Mouse (Mus musculus) liver, embryonic 14.5 days (tissue): ENCODE measurements around the gene Mtg2. TPM values are rescaled to one million over a fixed set of nuclear protein-coding genes. Genes with fewer than 3 reads are reported as not detected.

ENCODE experiments used
- ATAC-seq: fragments of 200-750 bp; cut with Nextera tagmentation; 2 replicates; pipeline ENCODE4 v1.8.0; 2017; ENCODE audit warnings: moderate number of reproducible peaks, mild to moderate bottlenecking, moderate library complexity; ENCODE audit not compliant: insufficient read depth
- DNase-seq, 3 experiments: peaks; one replicate each; pipeline ENCODE4 v3.0.0-alpha.2; 2012 to 2013; ENCODE audit warnings: low read depth in 3 of 3, low spot score in 3 of 3
- H3K27ac ChIP-seq: fragments of 300-500 bp; sonication (generic); 2 replicates; pipeline ENCODE4 v1.5.1; 2014; ENCODE audit warnings: moderate library complexity, mild to moderate bottlenecking, control low read depth, inconsistent platforms
- H3K27me3 ChIP-seq: fragments of 300-500 bp; sonication (generic); 2 replicates; pipeline ENCODE4 v1.6.1; 2014; ENCODE audit warnings: mild to moderate bottlenecking, low read length, moderate library complexity; ENCODE audit not compliant: control insufficient read depth, insufficient read depth
- H3K36me3 ChIP-seq: fragments of 300-500 bp; sonication (generic); replicated peaks from 2 replicates; pipeline ENCODE4 v1.6.1; 2014; ENCODE audit warnings: low read depth; ENCODE audit not compliant: control insufficient read depth, insufficient read depth
- H3K4me1 ChIP-seq, 2 experiments: fragments of 200-500 bp in 1 of 2; fragments of 300-500 bp in 1 of 2; sonication (generic) in 1 of 2; replicated peaks; 2 replicates each; pipeline ENCODE4 v1.6.1; 2012 to 2014; ENCODE audit warnings: antibody characterized with exemption in 1 of 2, inconsistent platforms in 1 of 2, low read length in 1 of 2; ENCODE audit not compliant: control insufficient read depth in 2 of 2, insufficient read depth in 2 of 2
- H3K4me2 ChIP-seq: fragments of 300-500 bp; sonication (generic); 2 replicates; pipeline ENCODE4 v1.6.1; 2014; ENCODE audit warnings: low read depth, mild to moderate bottlenecking, control low read depth, moderate library complexity
- H3K4me3 ChIP-seq, 2 experiments: fragments of 200-500 bp in 1 of 2; fragments of 300-500 bp in 1 of 2; sonication (generic) in 1 of 2; 2 replicates each; pipeline ENCODE4 v1.5.1; 2012 to 2014; ENCODE audit warnings: low read depth in 2 of 2, low read length in 2 of 2, mild to moderate bottlenecking in 2 of 2, control low read depth in 1 of 2, inconsistent platforms in 1 of 2, moderate library complexity in 1 of 2; ENCODE audit not compliant: insufficient read depth in 1 of 2
- H3K9ac ChIP-seq: fragments of 300-500 bp; sonication (generic); replicated peaks from 2 replicates; pipeline ENCODE4 v1.6.1; 2014; ENCODE audit warnings: mild to moderate bottlenecking, control low read depth, moderate library complexity
- H3K9me3 ChIP-seq: fragments of 300-500 bp; sonication (generic); 2 replicates; pipeline ENCODE4 v1.6.1; 2016; ENCODE audit warnings: low read length, mixed read lengths; ENCODE audit not compliant: control insufficient read depth
- CTCF ChIP-seq: IDR thresholded peaks from 2 replicates; pipeline ENCODE4 v1.5.1; 2016; ENCODE audit warnings: antibody characterized with exemption, low read depth, control low read depth
- EP300 ChIP-seq: IDR thresholded peaks from 2 replicates; pipeline ENCODE4 v1.6.1; 2016; ENCODE audit warnings: antibody characterized with exemption, low read depth
- WGBS: fragments of 180-500 bp; shearing (Covaris S2); extraction: QIAGEN DNeasy Blood & Tissue Kit; methylation state at CpG from one replicate; pipeline ENCODE4 v1.1.7; 2014; ENCODE audit not compliant: insufficient replicate concordance; 5-methylcytosine and 5-hydroxymethylcytosine counted together
- polyA plus RNA-seq, 2 experiments: library from polyadenylated mRNA; depleted of rRNA in 1 of 2; stranded (reverse) in 1 of 2; unstranded in 1 of 2; fragments of >200 nt; fragmentation: Nextera tagmentation in 1 of 2; extraction: Ambion mirVana in 1 of 2; gene quantifications; 2 replicates each; pipeline versions ENCODE4 v1.2.1 to v1.2.3; 2012 to 2014

The Mtg2 gene
- polyA plus RNA-seq, 2 experiments: 8.5 to 10.7 TPM

DNA sequence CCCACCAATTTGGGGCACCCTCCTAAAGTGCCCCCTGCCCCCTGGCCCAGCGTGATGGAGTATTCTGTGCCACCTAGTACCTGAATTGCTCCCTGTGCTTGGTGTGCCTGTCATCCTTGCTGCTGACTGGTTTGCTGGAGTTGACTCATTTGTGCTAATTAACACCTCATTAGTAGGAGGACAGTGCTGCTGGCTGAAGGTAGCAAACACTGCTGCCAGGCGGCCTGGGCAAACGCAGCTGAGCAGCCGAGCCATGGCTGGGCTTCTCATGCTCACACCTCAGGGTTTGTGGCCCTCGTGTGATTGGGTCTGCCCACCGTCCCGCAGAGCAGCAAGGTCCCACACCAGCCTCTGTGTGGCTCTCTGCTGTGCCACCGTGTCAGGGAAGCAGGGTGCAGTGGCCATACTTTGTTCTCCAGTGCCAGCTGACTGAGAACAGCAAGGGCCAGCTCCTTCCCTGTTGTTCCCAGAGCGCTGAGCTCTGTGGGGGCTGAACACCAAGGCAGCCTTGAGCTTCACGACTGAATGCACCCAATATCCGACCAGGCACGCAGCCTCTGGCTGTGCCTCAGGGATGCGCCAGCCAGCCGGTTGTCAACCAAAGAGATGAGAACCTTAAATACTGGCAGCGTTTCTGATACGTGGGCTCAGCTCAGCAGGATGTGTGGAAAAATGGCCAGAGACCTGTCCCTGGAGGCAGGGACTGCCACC is 15.7 kb downstream of the Mtg2 start:
- 68% methylated on average over 16 of the region's 16 CpGs for WGBS
- Histone ChIP-seq H3K4me3 (no peak overlapping the region), H3K36me3 (no peaks in the 10 kb centered on the region), H3K27me3 (no peaks in the 10 kb centered on the region), H3K27ac (no peak overlapping the region), H3K4me1 (no peaks in the 10 kb centered on the region), H3K9me3 (no peaks in the 10 kb centered on the region), H3K9ac (no peak overlapping the region), H3K4me2 (no peak overlapping the region)
- TF ChIP-seq EP300 (no peak), CTCF (no peak)
- ATAC-seq (no peak), DNase-seq (no peak)

GRCm38 (mm10) chr2:180086637-180087027 is 16.2 kb downstream of the Mtg2 start:
- Histone ChIP-seq H3K4me2 (no peak overlapping the region), H3K4me3 (no peak overlapping the region), H3K27me3 (no peaks in the 10 kb centered on the region), H3K27ac (no peak overlapping the region), H3K4me1 (no peaks in the 10 kb centered on the region), H3K9me3 (no peaks in the 10 kb centered on the region), H3K36me3 (no peaks in the 10 kb centered on the region), H3K9ac (no peak overlapping the region)
- ATAC-seq (no peak), DNase-seq (no peak)
- TF ChIP-seq EP300: no peak
- TF ChIP-seq CTCF: no peak
- WGBS: 63% methylated on average over 5 of the region's 5 CpGs

GRCm38 (mm10) chr2:180087472-180087871 is 17.1 kb downstream of the Mtg2 start:
- DNase-seq (no peak), ATAC-seq (no peak)
- H3K27ac ChIP-seq: no peak overlapping the region
- no peaks in the 10 kb centered on the region for H3K9me3 ChIP-seq
- WGBS: 79% methylated on average over 4 of the region's 4 CpGs
- H3K27me3 ChIP-seq: no peaks in the 10 kb centered on the region
- H3K9ac ChIP-seq: no peak overlapping the region
- H3K4me3 ChIP-seq: no peak overlapping the region
- H3K4me1 ChIP-seq: no peaks in the 10 kb centered on the region
- no peaks in the 10 kb centered on the region for H3K36me3 ChIP-seq
- TF ChIP-seq CTCF (peak; percentile 41), EP300 (no peak)
- H3K4me2 ChIP-seq: no peak overlapping the region

GRCm38 (mm10) chr2:180090285-180090684 is 19.9 kb downstream of the Mtg2 start:
- Histone ChIP-seq H3K27me3 (no peaks in the 10 kb centered on the region), H3K36me3 (no peaks in the 10 kb centered on the region), H3K27ac (no peak overlapping the region), H3K4me2 (no peak overlapping the region), H3K9ac (no peak overlapping the region), H3K4me1 (no peaks in the 10 kb centered on the region), H3K4me3 (no peak overlapping the region), H3K9me3 (no peaks in the 10 kb centered on the region)
- WGBS: 56% methylated on average over 11 of the region's 11 CpGs
- no peak for TF ChIP-seq CTCF
- no peak for TF ChIP-seq EP300
- no peak for DNase-seq
- ATAC-seq: no peak

DNA sequence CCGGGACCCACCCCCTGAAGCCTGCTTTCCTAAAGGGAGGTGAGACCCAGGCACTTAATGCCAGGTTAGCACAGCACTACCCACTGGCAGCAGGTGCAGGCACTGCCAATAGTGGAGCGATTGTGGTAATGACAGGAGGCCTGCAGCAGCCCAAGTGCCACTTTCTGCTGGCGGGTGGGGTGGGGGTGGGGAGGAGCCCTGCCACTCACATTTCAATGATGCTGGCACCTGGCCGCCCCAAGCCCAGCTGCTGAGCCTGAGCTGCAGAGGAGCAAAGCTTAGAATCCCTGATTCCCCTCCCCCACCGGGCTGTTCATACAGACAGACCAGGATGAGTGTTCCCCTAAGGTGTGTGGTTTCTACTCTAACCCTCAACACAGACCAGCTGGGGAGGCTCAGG is 25.3 kb downstream of the Mtg2 start:
- 29% methylated on average over 5 of the region's 5 CpGs for WGBS
- H3K9me3 ChIP-seq: no peaks in the 10 kb centered on the region
- H3K36me3 ChIP-seq: no peaks in the 10 kb centered on the region
- H3K9ac ChIP-seq: no peak overlapping the region
- no peak overlapping the region for H3K4me2 ChIP-seq
- H3K27me3 ChIP-seq: peaks cover 16% of the 10 kb centered on the region
- no peak overlapping the region for H3K4me3 ChIP-seq
- DNase-seq: no peak
- TF ChIP-seq CTCF: no peak
- no peak for TF ChIP-seq EP300
- no peaks in the 10 kb centered on the region for H3K4me1 ChIP-seq
- ATAC-seq: no peak
- H3K27ac ChIP-seq: no peak overlapping the region
